Mouse (Mus musculus) brain, embryonic 14.5 days (tissue): ENCODE measurements around the gene Osbpl9.

Experiments
- CTCF ChIP-seq: fragments of 200-500 bp; IDR thresholded peaks from 2 replicates; pipeline ENCODE4 v1.5.1; 2012; ENCODE audit warnings: inconsistent platforms, mild to moderate bottlenecking, moderate library complexity, borderline replicate concordance; ENCODE audit not compliant: insufficient read depth, insufficient read length; ENCODE audit errors: extremely low read depth
- POLR2A ChIP-seq: fragments of 200-500 bp; IDR thresholded peaks from 2 replicates; pipeline ENCODE4 v1.6.1; 2012; ENCODE audit warnings: mild to moderate bottlenecking, inconsistent platforms, borderline replicate concordance; ENCODE audit not compliant: poor library complexity, insufficient read depth, insufficient read length, severe bottlenecking; ENCODE audit errors: extremely low read depth

DNA sequence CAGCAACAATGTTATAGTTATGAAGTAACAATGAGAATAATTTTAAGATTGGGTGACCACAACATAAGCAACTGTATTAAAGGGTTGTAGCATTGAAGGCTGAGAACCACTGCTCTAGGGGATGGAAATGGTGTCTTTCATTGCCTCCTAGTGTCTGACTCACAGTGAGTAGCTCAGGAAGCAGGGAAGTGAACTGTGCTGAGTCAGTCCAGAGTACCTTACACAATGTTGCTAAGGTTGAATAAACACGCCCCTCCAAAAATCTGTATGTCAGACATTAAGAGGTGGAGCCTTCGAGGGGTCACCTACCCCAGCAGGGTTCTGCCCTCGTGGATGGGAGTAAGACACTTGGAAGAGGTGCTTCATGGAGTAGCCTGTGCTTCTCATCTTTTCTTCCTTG, 11.9 kb upstream of the Osbpl9 start:
- TF ChIP-seq POLR2A (no peak), CTCF (no peak)
